Mouse (Mus musculus) layer of hippocampus, postnatal 25 days (tissue): ENCODE measurements around the gene Tmem167b. TPM values are rescaled to one million over a fixed set of nuclear protein-coding genes. Genes with fewer than 3 reads are reported as not detected.
"Not testable (repeated sequence)": the region's sequence is repeated elsewhere in the genome, so short reads cannot be mapped to it uniquely, and the experiment has no call there.

Experiments used
- DNase-seq, 2 experiments: peaks; one replicate each; pipeline ENCODE4 v3.0.0; 2022; ENCODE audit warnings: mixed read lengths in 2 of 2, low spot score in 1 of 2; ENCODE audit errors: extremely low spot score in 1 of 2
- total RNA-seq, 2 experiments: library from RNA; stranded (reverse); gene quantifications; 2 replicates each; pipeline ENCODE4 v1.2.3; 2021

Gene Tmem167b
- 10 to 100 TPM; 49.6 to 54.1 TPM for total RNA-seq

DNA sequence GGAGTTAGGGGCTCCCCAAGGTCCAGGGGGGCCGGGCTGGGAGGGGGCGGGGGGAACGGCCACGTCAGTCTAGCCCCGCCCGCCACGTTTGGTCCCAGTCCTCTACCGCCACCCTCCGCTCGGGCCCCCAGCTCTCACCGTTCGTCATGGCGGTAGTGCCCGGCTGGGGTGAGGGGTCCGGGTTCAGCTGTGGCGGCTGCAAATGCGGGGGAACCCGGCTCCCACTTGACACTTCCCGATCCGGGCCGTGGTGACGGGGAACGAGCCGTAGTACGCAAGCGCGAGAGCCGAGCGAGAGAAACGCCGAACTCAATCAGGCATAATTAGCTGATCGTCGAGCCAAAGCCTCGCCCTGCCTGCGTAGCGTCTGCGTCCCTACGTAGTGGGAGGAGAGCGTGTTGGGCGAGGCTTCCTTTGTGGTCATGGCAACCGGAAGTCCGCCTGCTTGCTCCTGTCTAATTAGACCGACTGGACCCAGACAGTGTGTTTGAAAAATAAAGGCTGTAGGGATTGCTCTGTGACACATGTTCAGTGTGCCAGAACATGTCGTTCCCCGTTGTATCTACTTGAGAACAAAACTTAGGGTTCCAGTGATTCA is at the start of gene Tmem167b:
TSS of gene Tmem167b (minus strand) at position 334 of the 598 bp plus-strand sequence.
- peak; percentile 85 to 91 for DNase-seq

DNA sequence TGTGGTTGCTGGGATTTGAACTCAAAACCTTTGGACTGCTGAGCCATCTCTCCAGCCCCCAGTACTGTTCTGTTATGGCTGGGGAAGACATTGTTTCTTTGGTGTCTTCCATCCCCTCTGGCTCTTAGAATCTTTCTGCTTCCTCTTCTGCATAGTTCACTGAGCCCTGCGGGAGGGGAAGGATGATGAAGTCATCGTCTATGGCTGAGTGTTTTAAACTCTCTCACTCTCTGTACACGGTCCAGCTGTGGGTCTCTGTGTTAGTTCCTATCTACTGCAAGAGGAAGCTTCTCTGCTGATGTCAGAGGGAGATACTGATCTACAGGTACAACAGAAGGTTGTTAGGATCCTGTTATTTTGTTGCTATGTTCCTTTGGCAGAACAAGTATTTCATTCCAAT is 46.6 kb upstream of the Tmem167b start:
- no peak for DNase-seq

- DNase-seq, result peak in 1 of 2 experiments; percentile 15
These were observed 29.6 kb upstream of the Tmem167b start for GRCm38 (mm10) chr3:108591530-108592522.

DNA sequence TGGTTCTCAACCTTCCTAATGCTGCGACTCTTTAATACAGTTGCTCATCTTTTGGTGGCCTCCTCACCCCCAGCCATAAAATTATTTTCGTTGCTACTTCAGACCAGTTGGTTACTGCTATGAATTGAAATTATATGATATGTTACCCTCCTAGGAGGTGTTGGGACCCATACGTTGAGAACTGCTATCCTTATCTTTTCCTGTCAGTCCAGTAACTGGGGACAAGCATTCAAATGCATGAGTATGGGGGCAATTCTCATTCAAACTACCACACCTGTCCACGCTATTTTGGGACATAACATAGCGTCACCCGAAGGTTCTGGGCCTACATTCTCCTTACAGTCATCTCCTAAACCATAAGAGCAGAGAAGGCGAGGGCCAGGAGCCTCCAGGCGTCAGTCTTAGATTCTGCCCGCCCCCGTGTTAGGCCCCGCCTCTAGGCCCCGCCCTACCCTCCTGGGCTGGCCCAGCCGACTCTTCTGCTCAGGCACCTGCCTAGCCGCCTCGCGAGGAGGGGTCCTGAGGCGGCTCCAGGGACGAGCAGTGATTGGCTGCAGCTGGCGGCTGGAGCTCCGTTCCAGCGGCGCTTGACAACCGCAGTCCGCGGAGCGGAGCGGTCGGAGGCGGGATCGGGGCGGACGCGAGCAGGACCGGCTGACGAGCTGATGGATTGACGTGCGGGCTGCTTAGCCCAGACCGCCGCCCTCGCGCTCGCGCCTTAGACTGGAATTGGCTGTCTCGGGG is 28.7 kb upstream of the Tmem167b start, which contains the start of gene Wdr47:
TSS of gene Wdr47 (plus strand) at position 494 of the 744 bp plus-strand sequence.
- DNase-seq, result peak; percentile 86 to 88

DNA sequence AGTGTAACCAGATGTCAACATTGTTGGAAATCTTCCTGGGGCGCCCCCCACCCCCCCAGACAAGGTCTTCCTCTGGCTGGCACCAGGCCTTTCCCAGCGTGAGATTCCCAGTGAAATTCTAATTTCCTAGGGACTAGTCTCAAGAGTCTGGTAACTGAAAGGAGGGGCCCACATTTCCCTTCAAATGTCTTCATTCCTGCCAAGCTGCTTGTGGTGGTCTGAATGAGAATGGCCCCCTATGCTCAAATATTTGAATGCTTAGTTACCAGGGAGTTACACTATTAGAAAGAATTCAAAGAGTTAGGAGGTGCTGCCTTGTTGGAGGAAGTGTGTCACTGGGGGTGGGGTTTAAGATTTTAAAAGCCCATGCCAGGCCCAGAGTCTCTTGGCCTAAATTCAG is 26.2 kb upstream of the Tmem167b start:
- DNase-seq, result no peak

DNA sequence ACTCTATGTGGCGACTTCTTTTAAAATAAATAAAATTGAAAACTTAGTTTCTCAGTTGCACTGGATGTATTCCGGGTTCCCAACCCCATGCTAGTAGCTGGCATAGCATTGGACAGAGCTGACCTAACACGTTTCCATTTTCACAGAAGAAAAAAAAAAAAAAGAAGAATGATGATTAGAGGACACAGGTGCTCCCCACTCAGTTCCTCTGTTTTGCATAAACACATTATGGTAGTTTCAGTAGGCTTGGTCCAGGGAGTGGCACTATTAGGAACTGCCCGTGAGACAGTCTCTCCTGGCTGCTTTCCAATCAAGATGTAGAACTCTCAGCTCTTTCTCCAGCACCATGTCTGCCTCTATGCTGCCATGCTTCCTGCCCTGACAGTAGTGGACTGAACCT is 22.3 kb upstream of the Tmem167b start:
- no peak for DNase-seq

DNA sequence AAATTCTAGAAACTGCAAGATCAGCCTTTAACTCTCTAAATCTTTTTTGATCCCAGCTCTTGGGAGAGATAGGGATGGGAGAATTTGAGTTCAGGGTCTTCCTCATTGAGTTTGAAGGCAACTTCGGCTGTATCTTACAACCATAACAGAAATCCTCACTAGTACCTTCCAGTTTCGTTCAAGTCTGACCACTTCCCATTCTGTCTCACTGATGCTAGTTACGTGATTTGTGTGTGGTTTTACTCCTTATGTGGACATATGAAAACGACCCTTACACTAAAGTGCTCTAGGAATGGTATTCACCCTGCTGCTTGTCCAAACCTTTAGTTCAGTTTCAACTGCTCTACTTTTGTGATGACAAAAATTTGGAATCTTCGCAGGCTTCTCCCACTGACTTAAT is 11.8 kb upstream of the Tmem167b start:
- no peak for DNase-seq

DNA sequence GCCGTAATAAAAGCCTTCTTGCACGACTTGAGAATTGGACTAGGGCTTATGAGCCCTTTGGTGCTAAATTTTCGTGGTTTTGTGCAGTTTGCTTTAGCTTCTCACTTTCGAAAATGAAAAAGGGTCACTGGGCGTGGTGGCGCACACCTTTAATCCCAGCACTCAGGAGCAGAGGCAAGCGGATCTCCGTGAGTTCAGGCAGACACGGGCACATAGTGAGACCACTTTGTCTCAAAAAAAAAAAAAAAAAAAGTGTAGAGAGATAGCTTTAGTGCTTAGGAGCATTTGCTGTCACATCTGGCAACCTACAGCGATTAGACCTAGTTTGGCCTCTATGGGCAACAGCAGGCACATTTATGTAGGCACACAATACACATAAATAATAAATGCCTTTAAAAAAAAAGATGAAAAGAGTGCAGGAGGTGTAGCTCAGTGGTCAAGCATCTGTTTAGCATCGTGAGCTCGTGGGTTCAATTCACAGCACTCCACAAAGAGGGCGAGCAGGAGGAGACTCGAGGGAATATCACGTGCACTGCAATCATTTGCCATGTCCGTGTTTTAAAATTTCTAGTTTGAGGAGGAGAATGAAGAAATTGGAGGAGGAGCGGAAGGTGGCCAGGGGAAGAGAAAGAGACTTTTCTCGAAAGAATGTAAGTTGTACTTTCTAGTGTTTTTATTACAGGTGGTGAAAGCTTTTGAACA is 10.2 kb upstream of the Tmem167b start:
- DNase-seq, result no peak

DNA sequence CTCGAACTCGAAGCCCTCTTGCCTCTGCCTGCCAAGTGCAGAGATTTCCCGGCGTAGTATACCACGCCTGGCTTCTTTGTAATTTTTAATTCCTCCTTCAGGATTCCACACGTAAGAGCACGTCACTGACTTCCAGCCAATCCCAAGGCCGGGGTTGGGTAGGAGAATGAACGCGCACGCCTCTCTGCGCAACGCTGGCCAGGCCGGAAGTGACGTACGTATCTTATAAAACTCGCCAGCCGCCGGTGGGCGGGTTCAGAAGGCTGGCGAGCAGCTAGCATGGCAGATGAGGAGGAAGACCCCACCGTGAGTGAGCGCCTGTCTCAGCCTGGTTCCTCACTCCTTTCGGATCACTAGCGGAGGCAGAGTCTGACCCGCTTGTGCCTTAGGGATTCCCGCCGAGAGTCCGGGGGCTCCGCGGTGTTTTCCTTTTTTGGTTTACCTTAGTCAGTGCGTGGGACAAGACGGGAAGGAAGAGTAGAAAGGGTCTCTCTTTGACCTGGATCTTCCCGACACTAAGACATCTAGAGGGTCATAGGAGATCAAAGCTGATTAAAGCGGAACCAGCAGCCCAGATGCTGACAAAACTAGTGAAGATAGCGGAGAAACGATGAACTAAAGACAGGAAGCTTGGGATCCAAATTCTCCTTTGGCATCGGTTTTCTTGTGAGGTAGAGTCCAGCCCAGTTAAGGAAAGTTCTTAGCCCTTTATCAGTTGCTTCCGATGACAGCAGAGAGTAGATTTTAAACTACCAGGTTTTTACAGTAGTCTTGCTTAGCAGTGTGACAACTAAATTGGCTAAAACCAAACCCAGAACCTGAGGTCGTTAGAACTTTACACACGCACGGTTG is 9.4 kb upstream of the Tmem167b start, which contains the start of gene Taf13:
TSS of gene Taf13 (plus strand) at position 256 of the 852 bp plus-strand sequence.
- DNase-seq, result peak; percentile 95 to 96

GRCm38 (mm10) chr3:108570813-108571212 is 8.5 kb upstream of the Tmem167b start:
- DNase-seq, result no peak

DNA sequence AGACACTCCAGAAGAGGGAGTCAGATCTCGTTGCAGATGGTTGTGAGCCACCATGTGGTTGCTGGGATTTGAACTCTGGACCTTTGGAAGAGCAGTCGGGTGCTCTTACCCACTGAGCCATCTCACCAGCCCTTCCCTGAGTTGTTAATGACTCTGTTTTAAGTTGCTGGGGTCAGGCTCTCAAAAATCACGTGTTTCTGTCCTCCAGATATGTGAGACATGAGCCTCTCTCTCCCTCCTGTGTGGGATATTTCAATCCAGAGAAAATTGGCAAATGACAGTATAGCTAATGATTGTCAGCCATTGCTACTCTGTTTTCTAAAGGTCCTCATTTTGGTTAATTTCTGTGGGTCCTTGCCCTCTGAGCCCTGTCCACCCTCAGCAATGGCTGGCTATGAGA is 7.4 kb upstream of the Tmem167b start:
- not testable (repeated sequence) for DNase-seq

GRCm38 (mm10) chr3:108567990-108568877 is 6.0 kb upstream of the Tmem167b start:
- DNase-seq, result no peak

- peak; percentile 43 to 75 for DNase-seq
These were observed 1.0 kb upstream of the Tmem167b start for GRCm38 (mm10) chr3:108563309-108563708.

DNA sequence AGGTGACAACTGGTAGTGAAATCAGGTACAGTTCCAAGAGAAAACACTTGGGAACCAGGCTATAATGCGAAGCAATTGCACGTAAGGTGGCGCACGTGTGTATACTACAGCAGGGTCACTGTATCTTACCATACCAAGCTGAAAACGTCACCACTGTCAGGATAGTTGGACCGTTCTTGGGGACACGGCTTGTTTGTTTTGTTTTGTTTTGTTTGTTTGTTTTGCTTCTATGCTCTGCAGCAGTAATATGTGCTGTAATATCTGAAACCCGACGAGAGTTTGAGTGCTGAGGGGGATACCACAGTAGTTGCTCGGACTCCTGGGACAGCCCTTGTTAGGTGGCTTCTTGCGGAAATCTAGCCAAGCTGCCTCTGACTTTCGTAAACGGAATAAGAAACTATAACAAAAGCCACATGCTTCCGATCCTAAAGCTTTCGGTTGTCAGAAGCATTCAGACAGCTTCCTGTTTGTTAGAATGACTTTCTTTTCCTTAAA is 558 bp upstream of the Tmem167b start:
- DNase-seq, result peak in 1 of 2 experiments; percentile 15

- DNase-seq, result no peak
These were observed 4.4 kb downstream of the Tmem167b start for GRCm38 (mm10) chr3:108557888-108558287.

- DNase-seq, result peak; percentile 84 to 97
These were observed 7.5 kb downstream of the Tmem167b start for GRCm38 (mm10) chr3:108554587-108555312.

- DNase-seq, result peak in 1 of 2 experiments; percentile 42
These were observed 8.1 kb downstream of the Tmem167b start for GRCm38 (mm10) chr3:108554111-108554561.
